Mouse (Mus musculus): ENCODE data around the gene Naaladl1. TPM values are rescaled to one million over a fixed set of nuclear protein-coding genes. Genes with fewer than 3 reads are reported as not detected.
"Not testable (repeated sequence)": the region's sequence is repeated elsewhere in the genome, so short reads cannot be mapped to it uniquely, and the experiment has no call there.

Gene Naaladl1
- total RNA-seq, 2 experiments from 2014 or later, result not detected

GRCm38 (mm10) chr19:6127760-6128341, 22.3 kb downstream of the Naaladl1 start, which contains the start of gene Snx15:
Snx15 (minus strand) TSS chr19:6128304.
- DNase-seq (ENCODE audit: low spot score in 2 of 2), result peak; percentile 94 to 95

- DNase-seq (ENCODE audit: low spot score in 2 of 2), result not testable (repeated sequence)
Observed at GRCm38 (mm10) chr19:6130414-6131128, 25.0 kb downstream of the Naaladl1 start.

GRCm38 (mm10) chr19:6132171-6132827, 26.7 kb downstream of the Naaladl1 start:
- DNase-seq (ENCODE audit: low spot score in 2 of 2), result no peak

GRCm38 (mm10) chr19:6133197-6133596, 27.6 kb downstream of the Naaladl1 start:
- not testable (repeated sequence) for DNase-seq (ENCODE audit: low spot score in 2 of 2)

GRCm38 (mm10) chr19:6136397-6136796, 30.8 kb downstream of the Naaladl1 start:
- DNase-seq (ENCODE audit: low spot score in 2 of 2), result no peak

- DNase-seq (ENCODE audit: low spot score in 2 of 2), result no peak
Observed at GRCm38 (mm10) chr19:6139701-6140100, 34.1 kb downstream of the Naaladl1 start.

- no peak for DNase-seq (ENCODE audit: low spot score in 2 of 2)
Observed at GRCm38 (mm10) chr19:6140374-6140677, 34.7 kb downstream of the Naaladl1 start.

- peak; percentile 94 to 96 for DNase-seq (ENCODE audit: low spot score in 2 of 2)
Observed at GRCm38 (mm10) chr19:6140678-6141393, 35.3 kb downstream of the Naaladl1 start, which contains the start of gene Batf2. Batf2 (plus strand) TSS chr19:6140983.

- DNase-seq (ENCODE audit: low spot score in 2 of 2), result peak; percentile 83 to 92
Observed at GRCm38 (mm10) chr19:6141394-6141749, 35.8 kb downstream of the Naaladl1 start, which contains the start of gene Arl2. Arl2 (minus strand) TSS chr19:6141548.

- DNase-seq (ENCODE audit: low spot score in 2 of 2), result no peak
Observed at GRCm38 (mm10) chr19:6144842-6145241, 39.3 kb downstream of the Naaladl1 start.

GRCm38 (mm10) chr19:6155174-6155573, 49.6 kb downstream of the Naaladl1 start:
- DNase-seq (ENCODE audit: low spot score in 2 of 2), result no peak

- DNase-seq (ENCODE audit: low spot score in 2 of 2), result no peak
Observed at GRCm38 (mm10) chr19:6156372-6156771, 50.8 kb downstream of the Naaladl1 start.

GRCm38 (mm10) chr19:6157220-6157619, 51.6 kb downstream of the Naaladl1 start:
- DNase-seq (ENCODE audit: low spot score in 2 of 2), result no peak

GRCm38 (mm10) chr19:6163872-6164547, 58.4 kb downstream of the Naaladl1 start:
- no peak for DNase-seq (ENCODE audit: low spot score in 2 of 2)

Other genes starting within 250 kb of the Naaladl1 start
- 10 to 100 TPM; 19.8 to 20.1 TPM for gene Frmd8, start 230.5 kb upstream of the Naaladl1 start, total RNA-seq (2021)
- 1 to 10 TPM; 3.6 to 3.7 TPM for gene Slc25a45, start 228.0 kb upstream of the Naaladl1 start, total RNA-seq (2021)
- gene Tigd3, start 211.6 kb upstream of the Naaladl1 start, total RNA-seq (2021), result 1 to 10 TPM; 3.4 to 4.2 TPM
- 10 to 100 TPM; 78.1 to 92.3 TPM for gene Dpf2, start 192.8 kb upstream of the Naaladl1 start, total RNA-seq (2021)
- 1 to 10 TPM; 4.7 to 5.7 TPM for gene Cdc42ep2, start 181.0 kb upstream of the Naaladl1 start, total RNA-seq (2021)
- 1 to 10 TPM; 8.0 to 10.0 TPM for gene Pola2, start 141.6 kb upstream of the Naaladl1 start, total RNA-seq (2021)
- gene Slc22a20, start 119.6 kb upstream of the Naaladl1 start, total RNA-seq (2021), result not detected
- 10 to 100 TPM; 21.3 to 23.1 TPM for gene Capn1, start 89.9 kb upstream of the Naaladl1 start, total RNA-seq (2021)
- 10 to 100 TPM; 42.5 to 45.3 TPM for gene Syvn1, start 59.2 kb upstream of the Naaladl1 start, total RNA-seq (2021)
- gene Mrpl49, start 48.0 kb upstream of the Naaladl1 start, total RNA-seq (2021), result 10 to 100 TPM; 39.9 to 50.8 TPM
- 100 to 1,000 TPM; 583 to 634 TPM for gene Fau, start 47.9 kb upstream of the Naaladl1 start, total RNA-seq (2021)
- gene Znhit2, start 44.6 kb upstream of the Naaladl1 start, total RNA-seq (2021), result 10 to 100 TPM; 39.5 to 41.2 TPM
- gene Tm7sf2, start 37.4 kb upstream of the Naaladl1 start, total RNA-seq (2021), result 10 to 100 TPM; 40.1 to 44.2 TPM
- 10 to 100 TPM; 84.3 to 95.9 TPM for gene Vps51, start 28.6 kb upstream of the Naaladl1 start, total RNA-seq (2021)
- not detected for gene Tmem262, start 25.7 kb upstream of the Naaladl1 start, total RNA-seq (2021)
- gene Gm28374, start 23.5 kb upstream of the Naaladl1 start, total RNA-seq (2021), result 1 to 10 TPM in 1 of 2 experiments, under 1 TPM in 1; 0.57 to 1.5 TPM
- 10 to 100 TPM; 33.1 to 33.7 TPM for gene Zfpl1, start 20.8 kb upstream of the Naaladl1 start, total RNA-seq (2021)
- 1 to 10 TPM in 1 of 2 experiments, under 1 TPM in 1; 0.99 to 1.0 TPM for gene Cdca5, start 20.8 kb upstream of the Naaladl1 start, total RNA-seq (2021)
- not detected for gene AC131692.1, start 11.4 kb upstream of the Naaladl1 start, total RNA-seq (2021)
- 10 to 100 TPM; 16.8 to 18.2 TPM for gene Sac3d1, start 12.9 kb downstream of the Naaladl1 start, total RNA-seq (2021)
- gene Snx15, start 22.5 kb downstream of the Naaladl1 start, total RNA-seq (2021), result 10 to 100 TPM; 42.3 to 43.7 TPM
- gene Batf2, start 35.2 kb downstream of the Naaladl1 start, total RNA-seq (2021), result under 1 TPM in 1 of 2 experiments, not detected in 1; 0.39 TPM
- gene Arl2, start 35.8 kb downstream of the Naaladl1 start, total RNA-seq (2021), result 10 to 100 TPM; 63.2 to 65.9 TPM
- not detected for gene Majin, start 78.6 kb downstream of the Naaladl1 start, total RNA-seq (2021)
- not detected for gene Gpha2, start 120.6 kb downstream of the Naaladl1 start, total RNA-seq (2021)
- gene Ppp2r5b, start 130.1 kb downstream of the Naaladl1 start, total RNA-seq (2021), result 100 to 1,000 TPM; 158 to 170 TPM
- 10 to 100 TPM; 35.9 to 38.2 TPM for gene Atg2a, start 135.9 kb downstream of the Naaladl1 start, total RNA-seq (2021)
- gene Ehd1, start 170.9 kb downstream of the Naaladl1 start, total RNA-seq (2021), result 10 to 100 TPM; 68.8 to 79.0 TPM
- gene Cdc42bpg, start 200.7 kb downstream of the Naaladl1 start, total RNA-seq (2021), result 1 to 10 TPM; 4.9 to 5.6 TPM
- 10 to 100 TPM; 66.4 to 68.2 TPM for gene Men1, start 229.2 kb downstream of the Naaladl1 start, total RNA-seq (2021)
- gene Map4k2, start 235.4 kb downstream of the Naaladl1 start, total RNA-seq (2021), result 10 to 100 TPM; 82.6 to 85.8 TPM